Mouse (Mus musculus) spleen, postnatal 36 days (tissue): ENCODE data around the gene Slc19a3.

Experiments used
- DNase-seq, 2 experiments: peaks; one replicate each; pipeline ENCODE4 v3.0.0; 2022; ENCODE audit warnings: low spot score in 2 of 2, mixed read lengths in 1 of 2

The Slc19a3 gene

GRCm38 (mm10) chr1:83038109-83038672 lies at the start of gene Slc19a3:
TSS of gene Slc19a3 (minus strand) at chr1:83038448.
- no peak for DNase-seq

GRCm38 (mm10) chr1:83084790-83085189 lies 46.5 kb upstream of the Slc19a3 start:
- DNase-seq: no peak

GRCm38 (mm10) chr1:83077016-83077415 lies 38.8 kb upstream of the Slc19a3 start:
- no peak for DNase-seq

GRCm38 (mm10) chr1:83076190-83076917 lies 38.1 kb upstream of the Slc19a3 start:
- no peak for DNase-seq

- no peak for DNase-seq
Observed at GRCm38 (mm10) chr1:83075526-83076189, 37.4 kb upstream of the Slc19a3 start.

GRCm38 (mm10) chr1:83067205-83067604 lies 29.0 kb upstream of the Slc19a3 start:
- DNase-seq: no peak

- no peak for DNase-seq
Observed at GRCm38 (mm10) chr1:83066577-83066976, 28.3 kb upstream of the Slc19a3 start.

GRCm38 (mm10) chr1:83064851-83065250 lies 26.6 kb upstream of the Slc19a3 start:
- no peak for DNase-seq

GRCm38 (mm10) chr1:83060643-83061042 lies 22.4 kb upstream of the Slc19a3 start, which contains the start of gene Krtap28-13:
TSS of gene Krtap28-13 (plus strand) at chr1:83060930.
- no peak for DNase-seq

GRCm38 (mm10) chr1:83059278-83059677 lies 21.0 kb upstream of the Slc19a3 start, which contains the start of gene A030005K14Rik:
TSS of gene A030005K14Rik (minus strand) at chr1:83059378.
- DNase-seq: no peak

GRCm38 (mm10) chr1:83058481-83058880 lies 20.2 kb upstream of the Slc19a3 start:
- DNase-seq: no peak

- DNase-seq: no peak
Observed at GRCm38 (mm10) chr1:83044882-83045427, 6.7 kb upstream of the Slc19a3 start, which contains the start of gene Gm47969. TSS of gene Gm47969 (plus strand) at chr1:83044932.

GRCm38 (mm10) chr1:83042380-83042779 lies 4.1 kb upstream of the Slc19a3 start, which contains the start of gene Krtap28-10:
TSS of gene Krtap28-10 (minus strand) at chr1:83042480.
- no peak for DNase-seq

- DNase-seq: no peak
Observed at GRCm38 (mm10) chr1:83039080-83039479, 832 bp upstream of the Slc19a3 start.

GRCm38 (mm10) chr1:83036892-83037667 lies 1.2 kb downstream of the Slc19a3 start:
- no peak for DNase-seq

GRCm38 (mm10) chr1:83034509-83034908 lies 3.7 kb downstream of the Slc19a3 start:
- DNase-seq: no peak

GRCm38 (mm10) chr1:83032508-83032907 lies 5.7 kb downstream of the Slc19a3 start:
- DNase-seq: no peak

- no peak for DNase-seq
Observed at GRCm38 (mm10) chr1:83031950-83032349, 6.3 kb downstream of the Slc19a3 start.

GRCm38 (mm10) chr1:83016556-83016955 lies 21.7 kb downstream of the Slc19a3 start:
- DNase-seq: no peak

GRCm38 (mm10) chr1:83015329-83015879 lies 22.8 kb downstream of the Slc19a3 start:
- no peak for DNase-seq

- DNase-seq: no peak
Observed at GRCm38 (mm10) chr1:83014477-83014876, 23.8 kb downstream of the Slc19a3 start.
